Mouse (Mus musculus) neutrophil, adult 65 days (primary cell): ENCODE data around the gene P2ry1. TPM values are rescaled to one million over a fixed set of nuclear protein-coding genes. Genes with fewer than 3 reads are reported as not detected.

Source experiments
- total RNA-seq: library from RNA; stranded (reverse); gene quantifications from 2 replicates; pipeline ENCODE4 v1.2.4, GENCODE M21; 2023

The P2ry1 gene
- 5.7 and 8.8 TPM in 2 replicates for total RNA-seq

GRCm38 (mm10) chr3:61002587-61003501 lies at the start of gene P2ry1:
Gene P2ry1 (plus strand): TSS chr3:61002795.

